Mouse (Mus musculus) kidney, embryonic 16.5 days (tissue): ENCODE results near the gene Smc5. TPM values are rescaled to one million over a fixed set of nuclear protein-coding genes. Genes with fewer than 3 reads are reported as not detected.

Source experiments
- ATAC-seq: fragments of 200-750 bp; cut with Nextera tagmentation; 2 replicates; pipeline ENCODE4 v1.8.0; 2017; ENCODE audit warnings: moderate TSS enrichment; ENCODE audit not compliant: low FRiP score, low TSS enrichment
- H3K27ac ChIP-seq: fragments of 300-500 bp; sonication (generic); 2 replicates; pipeline ENCODE4 v1.5.1; 2014; ENCODE audit warnings: low read length
- H3K27me3 ChIP-seq: fragments of 300-500 bp; sonication (generic); 2 replicates; pipeline ENCODE4 v1.6.1; 2014; ENCODE audit warnings: low read length, control low read depth, mixed read lengths; ENCODE audit not compliant: insufficient read depth
- H3K36me3 ChIP-seq: fragments of 300-500 bp; sonication (generic); 2 replicates; pipeline ENCODE4 v1.6.1; 2014; ENCODE audit warnings: low read length, control low read depth, mixed read lengths; ENCODE audit not compliant: insufficient read depth
- H3K4me1 ChIP-seq: fragments of 300-500 bp; sonication (generic); 2 replicates; pipeline ENCODE4 v1.6.1; 2014; ENCODE audit warnings: low read length, control low read depth, mixed read lengths; ENCODE audit not compliant: insufficient read depth
- H3K4me2 ChIP-seq: fragments of 300-500 bp; sonication (generic); replicated peaks from 2 replicates; pipeline ENCODE4 v1.6.1; 2014; ENCODE audit warnings: low read depth, low read length
- H3K4me3 ChIP-seq: fragments of 300-500 bp; sonication (generic); 2 replicates; pipeline ENCODE4 v1.5.1; 2014; ENCODE audit warnings: mild to moderate bottlenecking, low read length
- H3K9ac ChIP-seq: fragments of 300-500 bp; sonication (generic); replicated peaks from 2 replicates; pipeline ENCODE4 v1.6.1; 2014; ENCODE audit warnings: low read length
- H3K9me3 ChIP-seq: fragments of 300-500 bp; sonication (generic); 2 replicates; pipeline ENCODE4 v1.6.1; 2016; ENCODE audit warnings: low read length, control low read depth
- WGBS: fragments of 180-500 bp; shearing (Covaris S2); extraction: QIAGEN DNeasy Blood & Tissue Kit; methylation state at CpG from one replicate; pipeline ENCODE4 v1.1.7; 2014; 5-methylcytosine and 5-hydroxymethylcytosine counted together
- polyA plus RNA-seq: library from polyadenylated mRNA; unstranded; fragments of >200 nt; fragmentation: Nextera tagmentation; extraction: Ambion mirVana; gene quantifications from 2 replicates; pipeline ENCODE4 v1.2.1, GENCODE M21; 2015

The Smc5 gene
- polyA plus RNA-seq, 1 experiment from 2014 or later = 27.6 TPM

GRCm38 (mm10) chr19:23193076-23193475 lies 80.6 kb downstream of the Smc5 start:
- no peaks in the 10 kb centered on the region for H3K9me3 ChIP-seq
- H3K9ac ChIP-seq = no peak overlapping the region
- no peak overlapping the region for H3K4me3 ChIP-seq
- WGBS = 75% methylated on average over 3 of the region's 3 CpGs
- H3K27ac ChIP-seq = no peak overlapping the region
- no peak for ATAC-seq
- no peaks in the 10 kb centered on the region for H3K4me1 ChIP-seq
- no peaks in the 10 kb centered on the region for H3K27me3 ChIP-seq
- H3K36me3 ChIP-seq = peaks cover 7% of the 10 kb centered on the region; the same call in 1 of the 2 replicates
- H3K4me2 ChIP-seq = no peak overlapping the region

GRCm38 (mm10) chr19:23191486-23191885 lies 82.2 kb downstream of the Smc5 start:
- no peaks in the 10 kb centered on the region for H3K27me3 ChIP-seq
- no peak overlapping the region for H3K9ac ChIP-seq
- H3K9me3 ChIP-seq = no peaks in the 10 kb centered on the region
- no peak overlapping the region for H3K4me3 ChIP-seq
- 91% methylated on average over 6 of the region's 6 CpGs for WGBS
- no peak for ATAC-seq
- 0 out of 2 replicates have a peak, but pooled peaks cover 3% of the 10 kb centered on the region for H3K36me3 ChIP-seq
- H3K27ac ChIP-seq = no peak overlapping the region
- H3K4me2 ChIP-seq = no peak overlapping the region
- no peaks in the 10 kb centered on the region for H3K4me1 ChIP-seq

GRCm38 (mm10) chr19:23189744-23190143 lies 84.0 kb downstream of the Smc5 start:
- Histone ChIP-seq H3K4me2 (no peak overlapping the region), H3K36me3 (0 out of 2 replicates have a peak, but pooled peaks cover 3% of the 10 kb centered on the region), H3K27me3 (no peaks in the 10 kb centered on the region), H3K27ac (no peak overlapping the region), H3K4me1 (no peaks in the 10 kb centered on the region), H3K9ac (no peak overlapping the region), H3K4me3 (no peak overlapping the region), H3K9me3 (no peaks in the 10 kb centered on the region)
- ATAC-seq = no peak
- 85% methylated on average over 1 of the region's 1 CpGs for WGBS

GRCm38 (mm10) chr19:23188986-23189385 lies 84.7 kb downstream of the Smc5 start:
- no peak for ATAC-seq
- H3K4me3 ChIP-seq = no peak overlapping the region
- no peak overlapping the region for H3K4me2 ChIP-seq
- H3K9ac ChIP-seq = no peak overlapping the region
- WGBS = 83% methylated on average over 7 of the region's 7 CpGs
- no peak overlapping the region for H3K27ac ChIP-seq
- H3K36me3 ChIP-seq = 0 out of 2 replicates have a peak, but pooled peaks cover 3% of the 10 kb centered on the region
- no peaks in the 10 kb centered on the region for H3K9me3 ChIP-seq
- H3K27me3 ChIP-seq = no peaks in the 10 kb centered on the region
- no peaks in the 10 kb centered on the region for H3K4me1 ChIP-seq

GRCm38 (mm10) chr19:23187732-23188131 lies 86.0 kb downstream of the Smc5 start:
- 84% methylated on average over 6 of the region's 6 CpGs for WGBS
- Histone ChIP-seq H3K4me3 (no peak overlapping the region), H3K36me3 (0 out of 2 replicates have a peak, but pooled peaks cover 3% of the 10 kb centered on the region), H3K4me2 (no peak overlapping the region), H3K9ac (no peak overlapping the region), H3K9me3 (no peaks in the 10 kb centered on the region), H3K27ac (no peak overlapping the region), H3K27me3 (no peaks in the 10 kb centered on the region), H3K4me1 (no peaks in the 10 kb centered on the region)
- ATAC-seq = no peak

- H3K9ac ChIP-seq = no peak overlapping the region
- H3K4me3 ChIP-seq = no peak overlapping the region
- no peaks in the 10 kb centered on the region for H3K9me3 ChIP-seq
- no peak overlapping the region for H3K4me2 ChIP-seq
- no peaks in the 10 kb centered on the region for H3K4me1 ChIP-seq
- WGBS = 57% methylated on average over 4 of the region's 4 CpGs
- H3K27ac ChIP-seq = no peak overlapping the region
- H3K36me3 ChIP-seq = no peaks in the 10 kb centered on the region
- ATAC-seq = no peak
- no peaks in the 10 kb centered on the region for H3K27me3 ChIP-seq
Measured at GRCm38 (mm10) chr19:23184068-23184467, 89.6 kb downstream of the Smc5 start.

- H3K27ac ChIP-seq = no peak overlapping the region
- no peak overlapping the region for H3K9ac ChIP-seq
- H3K4me2 ChIP-seq = no peak overlapping the region
- no peak for ATAC-seq
- H3K36me3 ChIP-seq = no peaks in the 10 kb centered on the region
- H3K4me1 ChIP-seq = no peaks in the 10 kb centered on the region
- 93% methylated on average over 4 of the region's 4 CpGs for WGBS
- no peaks in the 10 kb centered on the region for H3K27me3 ChIP-seq
- H3K4me3 ChIP-seq = no peak overlapping the region
- no peaks in the 10 kb centered on the region for H3K9me3 ChIP-seq
Measured at GRCm38 (mm10) chr19:23183493-23183892, 90.2 kb downstream of the Smc5 start.

GRCm38 (mm10) chr19:23178533-23178932 lies 95.2 kb downstream of the Smc5 start:
- no peak for ATAC-seq
- H3K36me3 ChIP-seq = no peaks in the 10 kb centered on the region
- H3K27me3 ChIP-seq = no peaks in the 10 kb centered on the region
- no peak overlapping the region for H3K9ac ChIP-seq
- 0 out of 2 replicates have a peak, but pooled peaks cover 4% of the 10 kb centered on the region for H3K4me1 ChIP-seq
- 84% methylated on average over 3 of the region's 3 CpGs for WGBS
- H3K9me3 ChIP-seq = no peaks in the 10 kb centered on the region
- no peak overlapping the region for H3K4me3 ChIP-seq
- no peak overlapping the region for H3K27ac ChIP-seq
- no peak overlapping the region for H3K4me2 ChIP-seq

- Histone ChIP-seq H3K9me3 (no peaks in the 10 kb centered on the region), H3K4me1 (0 out of 2 replicates have a peak, but pooled peaks cover 4% of the 10 kb centered on the region), H3K27me3 (no peaks in the 10 kb centered on the region), H3K4me3 (no peak overlapping the region), H3K27ac (0 out of 2 replicates have a peak overlapping the region, but pooled peaks have one; percentile 18), H3K4me2 (no peak overlapping the region), H3K9ac (no peak overlapping the region), H3K36me3 (no peaks in the 10 kb centered on the region)
- peak; percentile 76; the same call in 1 of the 2 replicates for ATAC-seq
- WGBS = 19% methylated on average over 2 of the region's 2 CpGs
Measured at GRCm38 (mm10) chr19:23175511-23175910, 98.2 kb downstream of the Smc5 start.

- Histone ChIP-seq H3K27me3 (no peaks in the 10 kb centered on the region), H3K9ac (no peak overlapping the region), H3K4me2 (no peak overlapping the region), H3K4me3 (no peak overlapping the region), H3K36me3 (no peaks in the 10 kb centered on the region), H3K4me1 (0 out of 2 replicates have a peak, but pooled peaks cover 4% of the 10 kb centered on the region), H3K9me3 (no peaks in the 10 kb centered on the region), H3K27ac (no peak overlapping the region)
- WGBS = 56% methylated on average over 3 of the region's 3 CpGs
- ATAC-seq = no peak
Measured at GRCm38 (mm10) chr19:23175090-23175489, 98.6 kb downstream of the Smc5 start.
